ENCODE assay signal across 9 mouse cellular contexts in genomic region chr7:137317659-137318382, GRCm38 (mm10). TPM values are rescaled to one million over a fixed set of nuclear protein-coding genes. Genes with fewer than 3 reads are reported as not detected.
DNase-seq lines count a peak whose midpoint lies in the region; ATAC-seq lines count a peak whose summit lies in the region.
"Had no signal": no experiment of that assay in that cellular context is flagged by ENCODE, and none has a peak within 500 bp of the region (broad histone marks: within the 10 kb centered on the region; RNA-seq: fewer than 3 reads in every experiment).

No protein-coding gene starts in this region.

- no peak overlapping the region for H3K4me2 ChIP-seq in forebrain, embryonic 11.5 days (ENCODE audit: low read depth, low read length, severe bottlenecking)
- H3K4me2 ChIP-seq in forebrain, embryonic 15.5 days (replicated peaks), result no peak overlapping the region
- peak overlapping the region; percentile 78 for H3K4me2 ChIP-seq in hindbrain, embryonic 15.5 days
- H3K4me2 ChIP-seq in midbrain, embryonic 16.5 days (ENCODE audit: low read length), result peak overlapping the region; percentile 67

- no peaks in the 10 kb centered on the region for H3K9me3 ChIP-seq in forebrain, embryonic 11.5 days (ENCODE audit: control insufficient read depth, low read length)
- no peaks in the 10 kb centered on the region for H3K9me3 ChIP-seq in forebrain, embryonic 15.5 days
- no peaks in the 10 kb centered on the region for H3K9me3 ChIP-seq in hindbrain, embryonic 15.5 days
- H3K9me3 ChIP-seq in midbrain, embryonic 16.5 days (replicated peaks; ENCODE audit: control insufficient read depth, low read length, poor library complexity, severe bottlenecking), result no peaks in the 10 kb centered on the region

- no peak overlapping the region for H3K9ac ChIP-seq in forebrain, embryonic 11.5 days (ENCODE audit: low read length)
- H3K9ac ChIP-seq in forebrain, embryonic 15.5 days (replicated peaks), result no peak overlapping the region
- H3K9ac ChIP-seq in hindbrain, embryonic 15.5 days, result peak overlapping the region; percentile 41
- H3K9ac ChIP-seq in midbrain, embryonic 16.5 days (ENCODE audit: low read depth, low read length), result peak overlapping the region; percentile 55
- H3K9ac ChIP-seq: liver, embryonic 14.5 days had no signal

- peak; percentile 61 for DNase-seq in forebrain, embryonic 11.5 days (ENCODE audit: low spot score)
- no peak for DNase-seq in ovary, adult 18-20 months (ENCODE audit: low spot score)
- no peak for DNase-seq in spleen, adult 18-20 months
- no peak for DNase-seq in cerebellum, adult 9-11 months

- H3K27me3 ChIP-seq in forebrain, embryonic 11.5 days (ENCODE audit: control insufficient read depth, insufficient read depth, low read length), result peaks cover 95% of the 10 kb centered on the region
- H3K27me3 ChIP-seq in forebrain, embryonic 15.5 days, result peaks cover 84% of the 10 kb centered on the region
- peaks cover 15% of the 10 kb centered on the region for H3K27me3 ChIP-seq in hindbrain, embryonic 15.5 days
- peaks cover 29% of the 10 kb centered on the region for H3K27me3 ChIP-seq in midbrain, embryonic 16.5 days (ENCODE audit: control insufficient read depth, insufficient read depth, low read depth, low read length)

- H3K27ac ChIP-seq in forebrain, embryonic 11.5 days (ENCODE audit: low read depth, low read length), result no peak overlapping the region
- no peak overlapping the region for H3K27ac ChIP-seq in forebrain, embryonic 15.5 days (replicated peaks)
- no peak overlapping the region for H3K27ac ChIP-seq in brown adipose tissue, adult 24 weeks (replicated peaks; ENCODE audit: low read depth, low read length)
- H3K27ac ChIP-seq in hindbrain, embryonic 15.5 days (replicated peaks), result peak overlapping the region; percentile 95
- peak overlapping the region; percentile 87 for H3K27ac ChIP-seq in midbrain, embryonic 16.5 days (ENCODE audit: low read length)
- H3K27ac ChIP-seq: liver, embryonic 14.5 days had no signal

- H3K4me1 ChIP-seq in forebrain, embryonic 11.5 days (replicated peaks; ENCODE audit: control insufficient read depth, insufficient read depth, low read length), result peaks cover 43% of the 10 kb centered on the region
- H3K4me1 ChIP-seq in forebrain, embryonic 15.5 days, result peaks cover 75% of the 10 kb centered on the region
- H3K4me1 ChIP-seq in brown adipose tissue, adult 24 weeks (ENCODE audit: control insufficient read depth, insufficient read depth, insufficient read length, low read length), result peaks cover 5% of the 10 kb centered on the region
- H3K4me1 ChIP-seq in hindbrain, embryonic 15.5 days (replicated peaks), result peaks cover 78% of the 10 kb centered on the region
- H3K4me1 ChIP-seq in midbrain, embryonic 16.5 days (ENCODE audit: control insufficient read depth, insufficient read depth, low read length), result peaks cover 34% of the 10 kb centered on the region

- no peak overlapping the region; the same call in 1 of the 2 replicates for H3K4me3 ChIP-seq in forebrain, embryonic 11.5 days (ENCODE audit: low read depth, low read length)
- H3K4me3 ChIP-seq in forebrain, embryonic 15.5 days, result no peak overlapping the region
- peak overlapping the region; percentile 62 for H3K4me3 ChIP-seq in brown adipose tissue, adult 24 weeks (ENCODE audit: insufficient read depth, low read depth, low read length)
- H3K4me3 ChIP-seq in hindbrain, embryonic 15.5 days, result peak overlapping the region; percentile 57
- peak overlapping the region; percentile 32 for H3K4me3 ChIP-seq in midbrain, embryonic 16.5 days (ENCODE audit: low read depth, low read length)

- WGBS in forebrain, embryonic 11.5 days, result 1% methylated on average over 24 of the region's 24 CpGs
- WGBS in forebrain, embryonic 15.5 days, result under 1% methylated on average over 24 of the region's 24 CpGs
- WGBS in hindbrain, embryonic 15.5 days, result 3% methylated on average over 24 of the region's 24 CpGs
- 2% methylated on average over 24 of the region's 24 CpGs for WGBS in midbrain, embryonic 16.5 days

- H3K36me3 ChIP-seq in forebrain, embryonic 11.5 days (ENCODE audit: control insufficient read depth, insufficient read depth, low read length), result no peaks in the 10 kb centered on the region
- H3K36me3 ChIP-seq in forebrain, embryonic 15.5 days, result no peaks in the 10 kb centered on the region
- no peaks in the 10 kb centered on the region for H3K36me3 ChIP-seq in hindbrain, embryonic 15.5 days
- H3K36me3 ChIP-seq in midbrain, embryonic 16.5 days (ENCODE audit: control insufficient read depth, insufficient read depth, low read length), result no peaks in the 10 kb centered on the region

- ATAC-seq in forebrain, embryonic 11.5 days (replicated peaks; ENCODE audit: low FRiP score), result no peak
- no peak for ATAC-seq in forebrain, embryonic 15.5 days (replicated peaks)
- ATAC-seq in hindbrain, embryonic 15.5 days (ENCODE audit: low FRiP score, low read depth), result no peak
- ATAC-seq in midbrain, embryonic 16.5 days, result no peak

RNA-seq across cellular contexts. Expression of gene Ebf3, which starts 3.6 kb away (rescaled TPM):
- polyA plus RNA-seq in forebrain, embryonic 11.5 days (2014; fragmentation: Nextera tagmentation; extraction: Ambion mirVana), result 2.9 and 3.6 TPM in 2 replicates
- polyA plus RNA-seq in forebrain, embryonic 15.5 days (2015; fragmentation: Nextera tagmentation; extraction: Ambion mirVana), result 0.80 and 0.83 TPM in 2 replicates
- polyA plus RNA-seq in brown adipose tissue, adult 24 weeks (2012; ENCODE audit: insufficient read depth, insufficient read length, missing spikeins), result 28.5 and 35.3 TPM in 2 replicates
- polyA plus RNA-seq in hindbrain, embryonic 15.5 days (2015; fragmentation: Nextera tagmentation; extraction: Ambion mirVana), result 18.0 and 18.5 TPM in 2 replicates
- 8.8 and 9.0 TPM in 2 replicates for polyA plus RNA-seq in midbrain, embryonic 16.5 days (2015; fragmentation: Nextera tagmentation; extraction: Ambion mirVana)

Comparison
In these comparisons a context has a peak if more than half of its experiments do, and no peak if none do; other contexts are left out.
1. H3K27ac ChIP-seq: peak in hindbrain, embryonic 15.5 days (single experiment) and midbrain, embryonic 16.5 days (single experiment); none in forebrain, embryonic 11.5 days (single experiment), forebrain, embryonic 15.5 days (single experiment) and brown adipose tissue, adult 24 weeks (single experiment).
2. H3K4me2 ChIP-seq: peak in hindbrain, embryonic 15.5 days (single experiment) and midbrain, embryonic 16.5 days (single experiment); none in forebrain, embryonic 11.5 days (single experiment) and forebrain, embryonic 15.5 days (single experiment).
3. H3K4me3 ChIP-seq: peak in brown adipose tissue, adult 24 weeks (single experiment), hindbrain, embryonic 15.5 days (single experiment) and midbrain, embryonic 16.5 days (single experiment); none in forebrain, embryonic 11.5 days (single experiment) and forebrain, embryonic 15.5 days (single experiment).
4. H3K9ac ChIP-seq: peak in hindbrain, embryonic 15.5 days (single experiment) and midbrain, embryonic 16.5 days (single experiment); none in forebrain, embryonic 11.5 days (single experiment) and forebrain, embryonic 15.5 days (single experiment).